Mouse (Mus musculus): ENCODE measurements around the gene Gm20388.

- TF ChIP-seq POLR2A (IDR thresholded peaks at IDR 0.05; ENCODE audit: borderline replicate concordance, extremely low read depth, insufficient read depth, insufficient read length, poor library complexity, severe bottlenecking) (no peak), CTCF (IDR thresholded peaks at IDR 0.05; ENCODE audit: borderline replicate concordance, extremely low read depth, insufficient read depth, insufficient read length) (no peak)
Observed at GRCm38 (mm10) chr8:122638601-122639000, 2728.0 kb downstream of the Gm20388 start.

Measured in brain, embryonic 14.5 days (tissue).